Mouse (Mus musculus) skeletal muscle tissue, adult 2 months (tissue): ENCODE measurements around the gene Hibadh.

Experiments
- DNase-seq: peaks from one replicate; pipeline ENCODE4 v3.0.0-alpha.2; 2012; ENCODE audit warnings: low read depth, low spot score

Hibadh gene

DNA sequence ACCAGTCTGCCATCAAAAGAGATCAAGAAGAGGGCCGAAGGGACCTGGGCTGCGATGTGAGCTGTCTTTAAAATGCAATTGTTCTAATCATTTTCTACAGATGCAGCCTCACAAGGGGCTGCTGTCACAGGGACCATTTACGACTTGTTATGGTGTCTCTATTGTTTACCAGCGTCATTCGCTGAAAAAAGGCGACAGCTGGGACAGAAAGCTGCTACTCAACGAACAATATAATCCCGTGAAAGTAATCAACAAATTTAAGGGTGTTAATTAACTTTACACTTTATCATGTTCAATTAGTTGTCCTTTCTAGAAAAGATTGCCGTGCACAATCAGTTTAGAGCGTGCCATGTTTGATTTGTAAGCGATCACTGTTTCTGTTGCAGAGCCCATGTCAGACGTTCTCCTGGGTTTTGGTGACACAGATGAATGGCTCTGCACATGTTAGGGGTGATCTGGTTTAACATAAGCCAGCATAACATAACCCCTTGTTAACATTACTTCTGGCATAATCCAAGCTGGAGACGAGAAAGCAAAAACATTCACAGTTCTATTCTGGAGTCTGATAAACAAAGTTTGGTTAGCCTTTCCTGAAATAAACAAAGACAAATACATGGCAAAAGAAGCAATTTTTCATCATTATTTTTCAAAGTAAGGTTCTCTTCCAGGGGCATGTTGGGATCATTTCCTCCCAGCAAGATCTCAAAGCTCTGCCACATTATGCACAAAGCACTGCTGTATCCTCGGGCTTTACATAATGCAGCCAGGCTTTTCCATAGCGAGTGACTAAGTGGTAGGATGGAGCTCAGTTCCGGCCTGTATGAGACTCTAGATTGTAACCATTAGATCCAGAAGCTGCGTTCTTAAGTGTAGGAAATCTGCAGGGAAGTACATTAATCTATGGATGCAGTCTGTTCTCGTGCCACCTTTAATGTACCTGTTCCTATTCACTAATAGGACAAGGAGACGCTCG, 72.6 kb downstream of the Hibadh start:
- no peak for DNase-seq

DNA sequence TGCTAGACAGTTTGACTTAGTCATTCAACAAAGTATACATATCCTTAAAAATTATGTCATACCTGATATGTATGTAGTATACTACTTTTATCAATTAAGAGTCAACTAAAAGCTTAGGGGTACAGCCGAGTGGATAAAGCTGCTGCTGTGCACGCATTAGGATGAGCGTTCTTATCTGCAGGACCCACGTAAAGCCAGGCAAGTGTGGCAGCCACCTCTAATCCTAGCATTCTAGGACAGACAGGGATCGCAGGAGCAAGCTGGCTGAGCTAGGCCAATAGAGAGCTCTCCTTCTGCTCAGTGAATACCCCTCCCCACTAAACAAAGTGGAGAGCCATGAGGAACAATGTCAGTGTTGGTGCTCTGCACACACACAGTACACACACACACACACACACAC, 75.0 kb downstream of the Hibadh start:
- no peak for DNase-seq

DNA sequence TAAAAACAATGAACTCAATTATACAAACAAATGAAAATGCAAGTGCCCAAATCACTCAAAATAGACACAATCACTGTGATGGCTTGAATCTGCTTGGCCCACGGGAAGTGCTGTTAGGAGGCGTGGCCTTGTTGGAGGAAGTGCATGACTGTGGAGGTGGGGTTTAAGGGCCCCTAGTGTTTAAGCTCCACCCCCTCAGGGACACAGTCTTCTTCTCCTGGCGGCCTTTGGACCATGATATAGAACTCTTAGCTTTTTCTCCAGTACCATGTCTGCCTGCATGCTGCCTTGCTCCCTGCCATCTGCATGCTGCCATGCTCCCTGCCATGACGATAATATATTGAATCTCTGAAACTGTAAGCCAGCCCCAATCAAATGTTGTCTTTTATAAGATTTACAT, 77.2 kb downstream of the Hibadh start:
- DNase-seq = no peak

DNA sequence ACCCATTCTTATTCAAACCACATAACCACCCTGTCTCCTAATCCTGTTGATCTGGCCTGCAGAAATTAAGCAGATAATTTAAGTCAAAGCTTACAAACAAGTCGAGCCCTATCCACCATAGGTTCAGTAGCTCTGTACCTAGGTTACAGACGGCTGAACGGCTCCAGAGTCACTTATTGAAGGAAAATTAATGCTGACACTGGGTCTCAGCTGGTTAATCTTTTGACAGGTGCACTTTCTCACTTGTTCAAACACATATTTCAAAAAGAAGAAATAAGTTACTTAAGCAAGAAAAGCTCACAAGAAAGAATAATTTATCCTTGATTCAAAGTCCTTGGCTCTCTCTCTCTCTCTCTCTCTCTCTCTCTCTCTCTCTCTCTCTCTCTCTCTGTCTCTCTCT, 81.1 kb downstream of the Hibadh start:
- no peak for DNase-seq

DNA sequence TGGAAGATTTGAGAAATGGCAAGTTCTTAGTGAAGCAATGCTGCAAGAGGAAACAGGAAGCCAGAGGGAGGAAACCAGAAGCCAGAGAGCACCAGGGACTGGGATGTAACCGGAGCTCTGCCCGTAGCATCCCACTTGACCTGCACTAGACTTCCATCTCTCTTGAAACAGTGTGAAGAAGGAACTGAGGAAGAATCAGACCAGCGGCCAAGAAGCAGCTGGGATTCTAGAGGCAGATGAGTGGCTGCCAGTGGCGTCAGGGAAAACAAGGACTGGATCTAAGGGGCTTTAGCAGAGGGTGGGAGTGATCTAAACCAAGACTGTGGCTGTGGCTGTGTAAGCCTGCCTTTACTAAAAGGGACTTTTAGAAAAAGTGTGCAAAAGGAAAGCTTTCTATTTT, 95.8 kb downstream of the Hibadh start:
- peak; percentile 39 for DNase-seq

DNA sequence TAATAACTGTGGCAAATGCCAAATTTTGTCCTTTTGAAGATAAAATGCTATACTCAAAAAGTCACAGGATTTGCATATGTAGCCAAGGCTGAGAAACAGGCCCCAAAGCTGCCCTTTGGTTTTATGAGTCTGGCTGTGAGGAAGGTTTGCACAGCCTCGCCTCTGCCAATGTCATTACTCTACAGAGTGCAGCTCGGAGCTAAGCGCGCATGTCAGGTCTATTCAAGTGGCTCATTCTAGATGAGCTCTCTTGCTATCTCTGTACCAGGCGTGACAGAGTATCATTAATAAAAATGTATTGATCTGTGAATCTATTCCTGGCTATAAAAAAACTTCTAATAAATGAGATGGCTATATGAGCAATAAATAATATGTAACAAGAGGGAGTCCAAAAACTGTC, 97.7 kb downstream of the Hibadh start:
- no peak for DNase-seq

DNA sequence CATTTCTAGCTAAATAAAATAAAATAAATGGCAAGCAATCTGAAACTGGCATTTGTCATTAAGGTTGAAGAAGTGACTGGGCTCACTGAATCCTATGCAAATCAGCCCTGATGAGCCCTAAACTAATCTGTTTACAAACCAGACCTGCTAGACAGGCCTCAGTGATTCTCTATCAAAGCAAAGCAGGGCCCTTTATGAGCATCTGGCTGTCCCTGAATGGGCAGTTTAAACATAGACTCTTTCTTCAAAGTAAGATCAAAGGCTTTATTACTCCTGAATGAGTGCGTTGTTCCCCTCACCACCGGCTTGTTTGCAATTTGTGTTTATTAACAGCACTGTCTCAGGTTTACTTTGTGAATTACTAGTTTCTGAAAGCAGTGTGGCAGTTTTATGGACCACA, 100.3 kb downstream of the Hibadh start:
- no peak for DNase-seq

DNA sequence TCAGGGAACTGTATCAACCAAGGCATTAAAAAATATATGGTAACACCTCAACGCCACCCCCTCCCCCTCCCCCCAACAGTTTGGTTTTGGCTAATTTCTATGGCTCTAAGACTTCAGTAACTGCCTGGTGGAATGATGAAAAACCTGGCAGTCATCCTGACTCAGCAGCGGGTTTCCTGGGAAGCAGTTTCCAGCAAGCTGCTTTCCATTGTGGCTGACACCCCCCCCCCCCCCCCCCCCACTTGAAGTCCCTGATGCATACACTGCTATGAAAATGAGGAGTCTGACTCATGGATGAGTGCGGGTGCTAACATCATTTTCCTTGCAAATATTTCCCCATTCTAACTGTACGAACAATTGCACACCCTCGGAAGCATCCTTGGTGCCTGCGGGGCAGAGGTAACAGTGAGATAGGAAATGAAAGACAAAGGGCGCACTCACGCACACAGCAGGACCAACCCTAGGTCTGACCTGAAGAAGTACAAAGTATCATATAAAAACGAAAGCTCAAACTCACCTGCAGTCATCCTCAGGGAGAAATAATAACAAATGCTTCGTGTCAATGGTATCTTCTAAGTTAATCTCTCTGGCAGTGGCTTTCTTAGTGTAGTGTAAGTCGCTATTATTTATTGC, 105.0 kb downstream of the Hibadh start:
- no peak for DNase-seq

DNA sequence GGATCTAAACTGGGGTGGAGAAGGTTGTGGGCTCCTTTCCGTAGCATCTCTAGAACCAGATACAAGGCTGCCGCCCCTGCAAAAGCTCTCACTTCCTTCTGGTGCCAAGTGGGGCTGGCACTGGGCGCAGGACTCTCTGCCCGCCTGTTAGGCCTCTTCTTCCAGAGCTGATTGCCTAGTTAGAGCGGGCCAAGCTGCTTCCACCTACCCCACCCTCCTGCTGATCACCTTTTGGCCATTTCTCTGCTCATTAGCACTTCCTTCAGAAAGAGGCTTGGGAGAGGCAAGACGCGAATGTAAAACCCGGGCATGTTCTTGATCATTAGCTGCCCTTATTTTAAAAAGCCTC, 108.1 kb downstream of the Hibadh start:
- no peak for DNase-seq

DNA sequence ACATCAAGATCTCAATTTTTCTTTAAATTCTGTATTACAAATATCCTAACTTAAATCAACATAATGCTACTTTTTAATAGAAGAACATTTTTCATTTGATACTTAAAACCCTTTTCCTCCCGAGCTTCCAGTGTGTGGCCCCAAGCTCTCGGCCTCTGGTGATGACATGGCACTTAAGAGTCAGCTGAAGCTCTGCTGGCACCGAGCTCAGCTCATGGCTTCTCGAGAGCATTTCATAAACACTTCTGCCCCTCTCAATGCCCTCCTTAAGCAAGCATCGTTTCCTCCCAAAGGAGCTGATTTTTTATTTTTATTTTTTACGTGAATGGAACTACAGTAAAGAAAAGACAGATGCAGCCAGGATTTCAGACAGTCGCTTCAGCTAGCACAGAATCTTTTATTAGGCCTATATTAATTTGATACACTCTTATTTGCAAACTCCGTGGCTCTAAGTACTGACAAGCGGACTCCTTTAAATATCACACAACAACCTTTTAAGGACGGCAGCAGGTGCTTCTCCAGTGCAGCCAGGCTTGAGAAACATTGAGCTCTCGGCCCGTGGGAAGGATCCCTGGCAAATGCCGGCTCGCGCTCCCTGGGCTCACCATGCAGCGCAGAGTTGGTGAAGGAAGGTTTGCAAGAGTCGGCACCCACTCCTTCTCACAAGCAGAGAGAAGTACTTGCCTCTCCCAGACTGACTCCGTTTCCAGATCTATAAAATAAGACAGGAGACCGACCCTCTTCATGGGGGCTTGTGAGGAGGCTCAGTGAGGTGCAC, 108.6 kb downstream of the Hibadh start:
- DNase-seq = peak; percentile 58

DNA sequence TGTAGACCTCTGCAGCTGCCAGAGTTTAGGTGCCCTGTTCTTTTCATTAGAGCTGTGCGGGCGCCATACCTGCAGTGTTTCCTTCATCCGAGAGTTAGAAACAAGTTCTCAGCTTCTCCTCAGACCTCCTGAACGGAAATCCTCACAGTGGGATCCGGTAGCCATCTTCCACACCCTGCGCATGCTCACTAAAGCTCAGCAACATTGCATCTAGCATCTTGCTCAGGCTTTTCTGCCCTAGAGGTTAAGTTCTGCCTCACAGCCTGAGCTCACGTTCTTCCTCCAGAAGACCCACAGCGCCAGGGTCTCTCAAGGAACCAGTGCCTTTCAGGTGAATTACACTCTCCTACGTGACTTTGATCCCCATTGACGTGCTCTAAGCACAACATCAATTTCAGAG, 109.3 kb downstream of the Hibadh start:
- DNase-seq = no peak

DNA sequence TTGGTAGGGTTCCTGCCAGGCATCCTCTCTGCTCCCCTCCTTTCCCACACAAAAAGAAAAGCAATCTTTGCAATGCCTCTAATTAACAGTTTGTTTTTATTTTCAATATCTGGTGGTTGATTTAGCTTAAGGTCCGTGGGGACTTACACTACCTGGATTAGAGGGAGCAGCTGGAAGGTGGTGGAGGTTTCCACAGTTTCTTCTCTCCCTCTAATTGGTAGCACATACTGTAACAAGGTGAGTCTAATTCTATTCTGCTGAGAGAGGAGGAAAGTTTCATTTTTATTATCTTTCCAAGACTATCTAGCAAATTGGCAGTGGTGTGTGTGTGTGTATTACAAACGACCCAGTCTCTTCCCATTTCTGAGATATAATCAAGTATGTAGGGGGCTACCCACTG, 116.0 kb downstream of the Hibadh start:
- DNase-seq = no peak

DNA sequence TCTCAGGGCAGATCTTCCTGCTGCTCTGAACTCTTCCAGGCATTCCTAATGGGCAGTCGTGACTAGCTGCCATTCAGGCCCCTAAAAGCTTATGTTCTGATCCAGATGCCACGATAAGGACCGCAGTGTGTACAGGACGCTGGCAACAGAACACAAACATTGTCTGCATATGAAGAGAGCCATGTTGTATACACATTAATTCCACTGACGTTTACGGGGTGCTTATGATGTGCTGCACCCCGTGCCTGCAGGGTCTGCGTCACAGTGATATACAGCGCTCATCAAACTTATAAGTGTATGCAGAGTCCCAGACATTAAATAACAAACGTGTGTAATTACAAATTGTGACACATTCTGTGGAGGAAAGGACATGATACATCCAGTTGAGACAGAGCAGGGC, 121.5 kb downstream of the Hibadh start:
- DNase-seq = no peak

DNA sequence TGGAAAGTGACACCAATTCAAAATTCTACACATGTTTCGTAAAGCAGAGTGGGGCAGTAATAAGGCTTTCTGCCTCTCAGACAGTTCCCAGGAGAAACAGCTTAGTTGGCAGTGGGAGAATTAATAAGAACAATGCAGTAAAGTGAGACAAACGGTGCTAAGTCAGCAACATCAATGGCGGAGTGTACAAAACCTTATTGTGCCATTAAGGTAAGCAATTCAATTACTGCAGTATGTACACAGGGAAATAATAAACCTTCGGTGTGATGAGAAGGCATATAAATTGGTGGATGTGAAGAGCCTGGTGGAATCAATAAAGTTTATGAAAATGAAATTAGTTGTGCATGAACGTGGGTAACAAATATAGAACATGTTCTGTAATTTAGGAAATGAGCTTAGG, 122.9 kb downstream of the Hibadh start:
- no peak for DNase-seq

DNA sequence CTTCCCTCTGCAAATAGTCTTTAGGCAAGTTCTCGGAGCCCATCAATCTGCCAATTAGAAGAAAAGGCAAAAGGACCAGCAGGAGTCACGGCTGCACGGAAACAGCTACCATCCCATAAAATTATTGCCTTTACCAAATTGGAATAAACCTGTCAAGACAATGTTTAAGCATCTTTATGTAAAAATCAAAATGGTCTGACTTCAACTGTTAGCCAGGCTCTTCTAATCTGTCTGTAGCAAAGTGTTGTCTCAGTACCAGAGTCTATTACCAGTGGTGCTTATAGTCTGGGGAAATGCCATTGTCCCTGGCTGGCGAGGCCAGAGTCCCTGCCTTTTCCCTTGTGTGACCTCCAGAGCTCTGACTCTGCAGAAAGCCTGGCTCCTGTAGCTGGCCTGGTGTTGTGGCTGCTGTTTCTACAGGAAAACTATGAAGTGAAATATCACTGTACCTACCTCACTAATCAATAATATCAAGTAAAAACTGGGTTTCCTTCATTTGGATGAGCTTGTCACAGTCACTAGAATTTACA, 126.2 kb downstream of the Hibadh start:
- no peak for DNase-seq

DNA sequence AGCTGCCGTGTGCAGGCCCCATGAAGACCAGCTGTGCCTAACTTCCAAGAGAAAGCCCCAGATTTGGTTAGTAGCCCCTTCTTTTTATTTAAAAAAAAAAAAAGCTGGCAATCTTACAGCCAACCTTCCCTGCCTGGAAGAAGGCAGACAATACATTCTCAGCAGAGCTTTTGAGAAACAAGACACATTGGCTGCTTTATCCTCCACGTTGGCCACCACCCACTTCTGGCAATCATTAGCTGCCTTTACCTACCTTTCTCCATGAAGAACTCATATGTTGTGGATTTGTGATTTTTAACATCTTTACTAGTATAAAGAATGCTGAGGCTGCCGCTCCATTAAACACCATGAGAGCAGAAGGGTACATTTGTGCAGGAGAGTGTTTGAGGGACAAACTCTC, 131.4 kb downstream of the Hibadh start:
- no peak for DNase-seq

DNA sequence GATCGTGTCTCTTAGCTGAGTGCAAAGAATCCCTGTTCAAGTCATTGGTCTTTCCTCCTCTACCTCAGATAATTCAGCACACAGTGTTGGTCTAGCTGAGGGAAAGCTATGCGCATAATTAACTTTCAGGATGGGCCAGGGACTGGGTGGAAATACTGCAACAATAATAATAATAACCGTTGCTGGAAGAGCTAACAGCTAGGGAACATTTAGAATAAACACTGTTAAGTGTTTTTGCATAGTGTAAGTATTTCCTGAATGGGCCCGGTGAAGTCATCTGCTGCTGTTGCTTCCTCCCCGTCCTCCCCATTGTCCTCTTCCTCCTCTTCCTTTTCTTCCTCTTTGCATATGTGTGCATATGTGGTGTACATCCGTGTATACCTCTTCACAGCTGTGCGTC, 132.2 kb downstream of the Hibadh start:
- no peak for DNase-seq

DNA sequence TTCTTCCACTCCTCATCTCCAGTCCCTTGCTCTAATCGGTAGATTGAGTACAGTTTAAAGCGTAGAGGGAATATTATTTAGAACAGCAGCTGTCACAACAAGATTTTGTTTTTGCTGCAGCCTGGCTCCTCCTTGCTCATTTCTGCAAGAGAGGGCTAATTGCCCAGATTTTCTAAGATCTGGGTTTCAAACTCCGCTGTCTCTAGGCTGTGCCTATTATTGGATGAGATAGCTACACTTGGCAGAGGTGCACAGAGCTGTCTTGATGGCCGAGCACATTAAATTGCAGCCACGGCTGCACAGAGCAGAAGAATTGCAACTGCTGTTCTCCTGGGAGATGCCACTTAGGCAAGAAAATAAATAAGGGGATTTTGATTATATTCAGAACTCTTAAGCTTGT, 133.0 kb downstream of the Hibadh start:
- peak; percentile 67 for DNase-seq

DNA sequence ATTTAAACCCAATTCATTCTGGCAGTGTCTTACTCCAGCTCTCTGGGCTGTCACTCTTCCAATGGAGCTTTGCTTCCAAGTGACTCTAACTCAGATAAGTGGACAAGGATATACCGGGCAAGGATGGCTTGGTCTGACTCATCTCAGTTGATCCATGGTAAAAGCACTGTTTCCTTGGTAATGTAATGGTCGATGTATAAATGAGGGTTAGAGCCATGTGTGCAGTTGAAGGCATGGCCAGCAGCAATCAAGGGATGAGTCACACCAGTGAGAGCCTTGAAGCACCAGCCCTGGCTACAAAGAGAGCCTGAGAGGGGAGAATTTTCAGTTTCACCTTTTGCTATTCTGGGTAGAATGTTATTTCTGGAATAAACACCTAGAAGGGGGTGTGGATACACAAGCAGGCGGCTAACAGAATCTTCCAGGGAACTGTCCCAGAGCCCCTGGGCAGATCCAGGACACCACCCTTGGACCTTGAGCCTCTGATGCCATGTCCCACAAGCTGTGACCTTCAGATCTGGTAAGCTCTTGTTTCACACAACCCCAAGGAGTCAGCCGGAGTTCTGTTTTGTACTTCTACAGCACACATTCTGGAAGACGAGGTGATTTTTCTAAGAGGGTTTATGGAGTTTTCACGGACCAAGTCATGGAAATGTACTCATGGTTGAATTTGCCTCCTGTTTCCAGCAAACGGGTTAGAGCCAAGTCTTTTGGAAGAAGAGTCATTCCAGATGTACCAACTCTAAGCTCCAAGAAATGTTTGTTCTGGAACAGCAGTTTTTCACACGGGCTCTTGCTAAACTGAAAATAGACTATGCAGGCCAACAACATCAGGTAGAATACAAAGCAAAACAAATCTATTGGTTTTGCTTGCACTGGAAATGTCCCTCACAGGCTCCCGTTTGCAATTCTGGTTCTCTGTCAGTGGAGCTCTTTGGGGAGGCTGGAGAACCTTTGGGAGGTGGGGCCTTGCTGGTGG, 134.1 kb downstream of the Hibadh start:
- peak; percentile 50 for DNase-seq

DNA sequence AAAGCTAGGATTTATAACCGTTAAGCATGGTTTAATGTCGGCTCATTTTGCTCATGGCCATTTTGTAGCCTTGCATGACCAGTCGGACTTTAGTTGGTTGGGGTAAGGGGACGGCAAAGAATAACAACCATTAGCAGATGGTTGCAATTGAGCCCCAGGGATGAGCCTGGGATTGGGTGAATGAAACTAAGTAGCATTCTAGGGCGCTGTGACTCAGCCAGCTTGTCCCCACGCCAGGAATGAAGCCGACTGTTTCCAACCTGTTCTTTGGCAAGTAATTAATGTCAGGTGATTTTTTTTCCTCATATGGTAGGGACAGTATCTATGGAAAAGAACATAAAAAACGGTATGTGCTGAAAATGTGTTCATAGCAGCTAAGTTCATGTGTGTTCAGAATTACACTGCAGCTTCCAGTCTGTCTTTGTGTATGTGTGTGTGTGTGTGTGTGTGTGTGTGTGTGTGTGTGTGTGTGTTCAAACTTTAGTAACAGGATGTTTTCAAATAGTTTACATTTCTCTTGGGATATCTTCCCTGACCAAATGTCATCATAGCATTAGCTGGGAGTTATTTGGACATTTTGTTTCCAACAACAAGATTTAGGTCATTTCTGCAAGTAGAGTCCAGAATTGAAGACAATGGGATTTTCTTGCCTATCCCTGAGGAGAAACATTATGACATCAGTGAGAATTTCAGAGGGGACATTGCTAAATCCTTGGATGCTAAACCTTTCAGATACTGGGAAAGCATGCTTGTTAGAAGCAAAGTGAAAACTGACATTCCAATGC, 135.3 kb downstream of the Hibadh start:
- peak; percentile 77 for DNase-seq
